Mouse (Mus musculus): ENCODE data around the gene Bex6. TPM values are rescaled to one million over a fixed set of nuclear protein-coding genes. Genes with fewer than 3 reads are reported as not detected.

The Bex6 gene
- polyA plus RNA-seq, 1 experiment from 2014 or later = not detected

Other genes starting within 250 kb of the Bex6 start
- 2.8 and 3.4 TPM in 2 replicates for gene Pigz, start 246.0 kb upstream of the Bex6 start, polyA plus RNA-seq (2015; fragmentation: Nextera tagmentation; extraction: Ambion mirVana)
- gene 0610012G03Rik, start 231.3 kb upstream of the Bex6 start, polyA plus RNA-seq (2015; fragmentation: Nextera tagmentation; extraction: Ambion mirVana) = 115 and 121 TPM in 2 replicates
- gene Ncbp2, start 231.3 kb upstream of the Bex6 start, polyA plus RNA-seq (2015; fragmentation: Nextera tagmentation; extraction: Ambion mirVana) = 98.1 and 98.9 TPM in 2 replicates
- gene Senp5, start 176.5 kb upstream of the Bex6 start, polyA plus RNA-seq (2015; fragmentation: Nextera tagmentation; extraction: Ambion mirVana) = 16.0 and 17.8 TPM in 2 replicates
- gene Pak2, start 100.5 kb upstream of the Bex6 start, polyA plus RNA-seq (2015; fragmentation: Nextera tagmentation; extraction: Ambion mirVana) = 36.2 and 37.6 TPM in 2 replicates
- 106 and 109 TPM in 2 replicates for gene Pigx, start 80.1 kb upstream of the Bex6 start, polyA plus RNA-seq (2015; fragmentation: Nextera tagmentation; extraction: Ambion mirVana)
- gene Cep19, start 80.0 kb upstream of the Bex6 start, polyA plus RNA-seq (2015; fragmentation: Nextera tagmentation; extraction: Ambion mirVana) = 43.2 and 45.2 TPM in 2 replicates
- gene Nrros, start 14.2 kb upstream of the Bex6 start, polyA plus RNA-seq (2015; fragmentation: Nextera tagmentation; extraction: Ambion mirVana) = 8.4 and 8.6 TPM in 2 replicates
- 21.1 and 22.6 TPM in 2 replicates for gene Fbxo45, start 67.3 kb downstream of the Bex6 start, polyA plus RNA-seq (2015; fragmentation: Nextera tagmentation; extraction: Ambion mirVana)
- 13.7 and 15.6 TPM in 2 replicates for gene Wdr53, start 67.4 kb downstream of the Bex6 start, polyA plus RNA-seq (2015; fragmentation: Nextera tagmentation; extraction: Ambion mirVana)
- 0.13 TPM in 1 of 2 replicates, not detected in the other for gene Smco1, start 91.6 kb downstream of the Bex6 start, polyA plus RNA-seq (2015; fragmentation: Nextera tagmentation; extraction: Ambion mirVana)
- 28.4 and 30.5 TPM in 2 replicates for gene Rnf168, start 97.6 kb downstream of the Bex6 start, polyA plus RNA-seq (2015; fragmentation: Nextera tagmentation; extraction: Ambion mirVana)
- 22.0 and 25.7 TPM in 2 replicates for gene Ubxn7, start 152.4 kb downstream of the Bex6 start, polyA plus RNA-seq (2015; fragmentation: Nextera tagmentation; extraction: Ambion mirVana)
- not detected in 2 replicates for gene Tm4sf19, start 220.7 kb downstream of the Bex6 start, polyA plus RNA-seq (2015; fragmentation: Nextera tagmentation; extraction: Ambion mirVana)
- gene Tctex1d2, start 239.9 kb downstream of the Bex6 start, polyA plus RNA-seq (2015; fragmentation: Nextera tagmentation; extraction: Ambion mirVana) = 34.8 and 35.4 TPM in 2 replicates